Comparison of ENCODE assay signal across 19 mouse cellular contexts in genomic region chr12:90302671-90303070, GRCm38 (mm10).
DNase-seq lines count a peak whose midpoint lies in the region; ATAC-seq and TF ChIP-seq lines count a peak whose summit lies in the region.
"Had no signal": no experiment of that assay in that cellular context is flagged by ENCODE, and none has a peak within 500 bp of the region (broad histone marks: within the 10 kb centered on the region; RNA-seq: fewer than 3 reads in every experiment).

No protein-coding gene starts in this region.

- no peak for TF ChIP-seq POLR2A in limb, embryonic 14.5 days (IDR thresholded peaks at IDR 0.05; ENCODE audit: borderline replicate concordance, extremely low read depth, insufficient read depth, insufficient read length)

- no peak for ATAC-seq in cerebellum, adult (ENCODE audit: insufficient number of reproducible peaks, low FRiP score, low TSS enrichment)
- no peak for ATAC-seq in limb, embryonic 14.5 days (ENCODE audit: low FRiP score, low read depth)
- ATAC-seq: forebrain, embryonic 16.5 days; midbrain, embryonic 13.5 days had no signal

- H3K4me2 ChIP-seq in limb, embryonic 14.5 days (replicated peaks; ENCODE audit: low read depth, low read length, severe bottlenecking) = no peak overlapping the region
- H3K4me2 ChIP-seq: embryonic facial prominence, embryonic 12.5 days; hindbrain, embryonic 13.5 days; limb, embryonic 13.5 days; liver, embryonic 15.5 days; midbrain, embryonic 13.5 days had no signal

- H3K27ac ChIP-seq in limb, embryonic 14.5 days (replicated peaks; ENCODE audit: low read depth, low read length) = no peak overlapping the region
- no peak overlapping the region for H3K27ac ChIP-seq in limb, embryonic 10.5 days
- H3K27ac ChIP-seq: embryonic facial prominence, embryonic 12.5 days; heart, embryonic 10.5 days; hindbrain, embryonic 13.5 days; limb, embryonic 13.5 days; liver, embryonic 15.5 days; midbrain, embryonic 13.5 days had no signal

- no peak overlapping the region for H3K9ac ChIP-seq in limb, embryonic 14.5 days (ENCODE audit: low read depth, low read length, severe bottlenecking)
- H3K9ac ChIP-seq: embryonic facial prominence, embryonic 12.5 days; hindbrain, embryonic 13.5 days; limb, embryonic 13.5 days; liver, embryonic 15.5 days; midbrain, embryonic 13.5 days had no signal

- no peaks in the 10 kb centered on the region for H3K27me3 ChIP-seq in limb, embryonic 14.5 days (ENCODE audit: control insufficient read depth, insufficient read depth, low read length)
- no peaks in the 10 kb centered on the region for H3K27me3 ChIP-seq in limb, embryonic 10.5 days (ENCODE audit: low read depth, poor library complexity, severe bottlenecking)
- H3K27me3 ChIP-seq: CH12.LX; embryonic facial prominence, embryonic 12.5 days; hindbrain, embryonic 13.5 days; limb, embryonic 13.5 days; liver, embryonic 15.5 days; midbrain, embryonic 13.5 days had no signal

- H3K4me3 ChIP-seq in limb, embryonic 14.5 days (replicated peaks; ENCODE audit: low read length) = no peak overlapping the region
- H3K4me3 ChIP-seq in limb, embryonic 10.5 days = no peak overlapping the region
- H3K4me3 ChIP-seq: embryonic facial prominence, embryonic 12.5 days; heart, embryonic 10.5 days; hindbrain, embryonic 13.5 days; limb, embryonic 13.5 days; liver, embryonic 15.5 days; midbrain, embryonic 13.5 days had no signal

- H3K4me1 ChIP-seq in limb, embryonic 14.5 days (ENCODE audit: control insufficient read depth, insufficient read depth, low read length) = no peaks in the 10 kb centered on the region
- H3K4me1 ChIP-seq in limb, embryonic 10.5 days = no peaks in the 10 kb centered on the region
- H3K4me1 ChIP-seq: embryonic facial prominence, embryonic 12.5 days; heart, embryonic 10.5 days; limb, embryonic 13.5 days; liver, embryonic 15.5 days; midbrain, embryonic 13.5 days had no signal

- H3K36me3 ChIP-seq in limb, embryonic 14.5 days (ENCODE audit: control insufficient read depth, insufficient read depth, low read length) = no peaks in the 10 kb centered on the region
- H3K36me3 ChIP-seq in limb, embryonic 10.5 days = no peaks in the 10 kb centered on the region
- H3K36me3 ChIP-seq: embryonic facial prominence, embryonic 12.5 days; heart, embryonic 10.5 days; hindbrain, embryonic 13.5 days; limb, embryonic 13.5 days; liver, embryonic 15.5 days; midbrain, embryonic 13.5 days had no signal

- WGBS in limb, embryonic 14.5 days = 33% methylated on average over 1 of the region's 1 CpGs
- WGBS in limb, embryonic 10.5 days = 85% methylated on average over 1 of the region's 1 CpGs

- peak; percentile 57 for DNase-seq in cerebellum, adult 11-12 months
- peak; percentile 19 for DNase-seq in limb, embryonic 14.5 days (ENCODE audit: low spot score)
- no peak for DNase-seq in limb, embryonic 10.5 days (ENCODE audit: low spot score)
- DNase-seq in brain, adult 2 months (ENCODE audit: low read depth, low spot score) = peak; percentile 82
- DNase-seq in cerebellum, adult 9-11 months = peak; percentile 56
- no peak for DNase-seq in urinary bladder, postnatal 14 days (ENCODE audit: low spot score)
- DNase-seq in heart, adult 8-10 months (ENCODE audit: low spot score) = no peak
- DNase-seq: kidney, adult 8-10 months; lung, postnatal 10 days; thymus, postnatal 25 days had no signal

- H3K9me3 ChIP-seq in limb, embryonic 14.5 days (ENCODE audit: control insufficient read depth, low read length) = no peaks in the 10 kb centered on the region
- no peaks in the 10 kb centered on the region for H3K9me3 ChIP-seq in limb, embryonic 10.5 days (replicated peaks)
- H3K9me3 ChIP-seq: embryonic facial prominence, embryonic 12.5 days; heart, embryonic 10.5 days; hindbrain, embryonic 13.5 days; limb, embryonic 13.5 days; liver, embryonic 15.5 days; midbrain, embryonic 13.5 days had no signal

Comparison
In these comparisons a context has a peak if more than half of its experiments do, and no peak if none do; other contexts are left out.
1. DNase-seq: peak in cerebellum, adult 11-12 months (single experiment), limb, embryonic 14.5 days (single experiment), brain, adult 2 months (single experiment) and cerebellum, adult 9-11 months (single experiment); none in limb, embryonic 10.5 days (single experiment), urinary bladder, postnatal 14 days (single experiment) and heart, adult 8-10 months (single experiment).